Mouse (Mus musculus) cerebellum, adult 2 months (tissue): ENCODE measurements around the gene Siglec1.

Experiments used
- CTCF ChIP-seq: fragments of 200-500 bp; IDR thresholded peaks from 2 replicates; pipeline ENCODE4 v1.5.1; 2011; ENCODE audit warnings: low read depth, mild to moderate bottlenecking, control low read depth, low read length, moderate library complexity, borderline replicate concordance; ENCODE audit not compliant: insufficient read depth
- POLR2A ChIP-seq: fragments of 200-500 bp; IDR thresholded peaks from 2 replicates; pipeline ENCODE4 v1.6.1; 2011; ENCODE audit warnings: low read length, control low read depth, borderline replicate concordance; ENCODE audit not compliant: insufficient read depth

DNA sequence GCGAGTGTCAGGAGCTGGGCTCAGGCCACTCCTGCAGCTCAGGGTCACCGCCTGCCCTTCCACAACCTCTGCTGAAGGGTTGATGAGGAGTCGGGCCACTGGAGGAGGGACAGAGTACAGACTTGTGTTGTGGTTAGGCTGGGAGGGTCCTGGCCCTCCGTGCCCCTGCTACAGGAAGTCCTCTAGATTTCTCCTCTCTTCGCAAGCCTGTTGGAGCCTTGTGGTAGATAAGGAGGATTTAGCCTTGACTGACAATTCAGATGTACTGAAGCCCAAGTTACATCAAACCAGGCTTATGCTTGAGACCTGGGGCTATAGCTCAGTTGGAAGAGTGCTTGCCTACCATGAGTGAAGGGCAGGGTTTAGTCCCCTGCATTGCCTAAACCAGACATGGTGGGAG is 6.1 kb downstream of the Siglec1 start:
- TF ChIP-seq CTCF = no peak
- no peak for TF ChIP-seq POLR2A
